Mouse (Mus musculus): Measurements from ENCODE around the gene Gm10719.
"Not testable (repeated sequence)": the region's sequence is repeated elsewhere in the genome, so short reads cannot be mapped to it uniquely, and the experiment has no call there.

Gene Gm10719

DNA sequence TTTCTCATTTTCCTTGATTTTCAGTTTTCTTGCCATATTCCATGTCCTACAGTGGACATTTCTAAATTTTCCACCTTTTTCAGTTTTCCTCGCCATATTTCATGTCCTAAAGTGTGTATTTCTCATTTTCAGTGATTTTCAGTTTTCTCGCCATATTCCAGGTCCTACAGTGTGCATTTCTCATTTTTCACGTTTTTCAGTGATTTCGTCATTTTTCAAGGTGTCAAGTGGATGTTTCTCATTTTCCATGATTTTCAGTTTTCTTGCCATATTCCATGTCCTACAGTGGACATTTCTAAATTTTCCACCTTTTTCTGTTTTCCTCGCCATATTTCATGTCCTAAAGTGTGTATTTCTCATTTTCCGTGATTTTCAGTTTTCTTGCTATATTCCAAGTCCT is 8.4 kb downstream of the Gm10719 start:
- peak; percentile 80 for DNase-seq (ENCODE audit: low spot score)

DNA sequence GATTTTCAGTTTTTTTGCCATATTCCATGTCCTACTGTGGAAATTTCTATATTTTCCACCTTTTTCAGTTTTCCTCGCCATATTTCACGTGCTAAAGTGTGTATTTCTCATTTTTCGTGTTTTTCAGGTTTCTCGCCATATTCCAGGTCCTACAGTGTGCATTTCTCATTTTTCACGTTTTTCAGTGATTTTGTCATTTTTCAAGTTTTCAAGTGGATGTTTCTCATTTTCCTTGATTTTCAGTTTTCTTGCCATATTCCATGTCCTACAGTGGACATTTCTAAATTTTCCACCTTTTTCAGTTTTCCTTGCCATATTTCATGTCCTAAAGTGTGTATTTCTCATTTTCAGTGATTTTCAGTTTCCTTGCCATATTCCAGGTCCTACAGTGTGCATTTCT is 8.9 kb downstream of the Gm10719 start:
- not testable (repeated sequence) for DNase-seq (ENCODE audit: low spot score)

DNA sequence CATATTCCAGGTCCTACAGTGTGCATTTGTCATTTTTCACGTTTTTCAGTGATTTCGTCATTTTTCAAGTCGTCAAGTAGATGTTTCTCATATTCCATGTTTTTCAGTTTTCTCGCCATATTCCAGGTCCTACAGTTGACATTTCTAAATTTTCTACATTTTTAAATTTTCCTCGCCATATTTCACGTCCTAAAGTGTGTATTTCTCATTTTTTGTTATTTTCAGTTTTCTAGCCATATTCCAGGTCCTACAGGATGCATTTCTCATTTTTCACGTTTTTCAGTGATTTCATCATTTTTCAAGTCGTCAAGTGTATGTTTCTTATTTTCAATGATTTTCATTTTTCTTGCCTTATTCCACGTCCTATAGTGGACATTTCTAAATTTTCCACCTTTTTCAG is 9.5 kb downstream of the Gm10719 start:
- not testable (repeated sequence) for DNase-seq (ENCODE audit: low spot score)

DNA sequence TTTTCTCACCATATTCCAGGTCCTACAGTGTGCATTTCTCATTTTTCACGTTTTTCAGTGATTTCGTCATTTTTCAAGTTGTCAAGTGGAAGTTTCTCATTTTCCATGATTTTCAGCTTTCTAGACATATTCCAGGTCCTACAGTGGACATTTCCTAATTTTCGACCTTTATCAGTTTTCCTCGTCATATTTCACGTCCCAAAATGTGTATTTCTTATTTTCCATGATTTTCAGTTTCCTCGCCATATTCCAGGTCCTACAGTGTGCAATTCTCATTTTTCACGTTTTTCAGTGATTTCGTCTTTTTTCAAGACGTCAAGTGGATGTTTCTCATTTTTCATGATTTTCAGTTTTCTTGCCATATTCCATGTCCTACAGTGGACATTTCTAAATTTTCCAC is 10.0 kb downstream of the Gm10719 start:
- not testable (repeated sequence) for DNase-seq (ENCODE audit: low spot score)

DNA sequence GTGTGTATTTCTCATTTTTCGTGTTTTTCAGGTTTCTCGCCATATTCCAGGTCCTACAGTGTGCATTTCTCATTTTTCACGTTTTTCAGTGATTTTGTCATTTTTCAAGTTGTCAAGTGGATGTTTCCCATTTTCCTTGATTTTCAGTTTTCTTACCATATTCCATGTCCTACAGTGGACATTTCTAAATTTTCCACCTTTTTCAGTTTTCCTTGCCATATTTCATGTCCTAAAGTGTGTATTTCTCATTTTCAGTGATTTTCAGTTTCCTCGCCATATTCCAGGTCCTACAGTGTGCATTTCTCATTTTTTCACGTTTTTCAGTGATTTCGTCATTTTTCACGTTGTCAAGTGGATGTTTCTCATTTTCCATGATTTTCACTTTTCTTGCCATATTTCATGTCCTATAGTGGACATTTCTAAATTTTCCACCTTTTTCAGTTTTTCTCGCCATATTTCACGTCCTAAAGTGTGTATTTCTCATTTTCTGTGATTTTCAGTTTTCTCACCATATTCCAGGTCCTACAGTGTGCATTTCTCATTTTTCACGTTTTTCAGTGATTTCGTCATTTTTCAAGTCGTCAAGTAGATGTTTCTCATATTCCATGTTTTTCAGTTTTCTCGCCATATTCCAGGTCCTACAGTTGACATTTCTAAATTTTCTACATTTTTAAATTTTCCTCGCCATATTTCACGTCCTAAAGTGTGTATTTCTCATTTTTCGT is 12.2 kb downstream of the Gm10719 start:
- peak; percentile 43 for DNase-seq (ENCODE audit: low spot score)

DNA sequence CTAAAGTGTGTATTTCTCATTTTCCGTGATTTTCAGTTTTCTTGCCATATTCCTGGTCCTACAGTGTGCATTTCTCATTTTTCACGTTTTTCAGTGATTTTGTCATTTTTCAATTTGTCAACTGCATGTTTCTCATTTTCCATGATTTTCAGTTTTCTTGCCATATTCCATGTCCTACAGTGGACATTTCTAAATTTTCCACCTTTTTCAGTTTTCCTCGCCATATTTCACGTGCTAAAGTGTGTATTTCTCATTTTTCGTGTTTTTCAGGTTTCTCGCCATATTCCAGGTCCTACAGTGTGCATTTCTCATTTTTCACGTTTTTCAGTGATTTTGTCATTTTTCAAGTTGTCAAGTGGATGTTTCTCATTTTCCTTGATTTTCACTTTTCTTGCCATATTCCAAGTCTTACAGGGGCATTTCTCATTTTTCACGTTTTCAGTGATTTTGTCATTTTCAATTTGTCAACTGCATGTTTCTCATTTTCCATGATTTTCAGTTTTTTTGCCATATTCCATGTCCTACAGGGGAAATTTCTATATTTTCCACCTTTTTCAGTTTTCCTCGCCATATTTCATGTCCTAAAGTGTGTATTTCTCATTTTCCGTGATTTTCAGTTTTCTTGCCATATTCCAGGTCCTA is 13.6 kb downstream of the Gm10719 start:
- DNase-seq (ENCODE audit: low spot score), result not testable (repeated sequence)

DNA sequence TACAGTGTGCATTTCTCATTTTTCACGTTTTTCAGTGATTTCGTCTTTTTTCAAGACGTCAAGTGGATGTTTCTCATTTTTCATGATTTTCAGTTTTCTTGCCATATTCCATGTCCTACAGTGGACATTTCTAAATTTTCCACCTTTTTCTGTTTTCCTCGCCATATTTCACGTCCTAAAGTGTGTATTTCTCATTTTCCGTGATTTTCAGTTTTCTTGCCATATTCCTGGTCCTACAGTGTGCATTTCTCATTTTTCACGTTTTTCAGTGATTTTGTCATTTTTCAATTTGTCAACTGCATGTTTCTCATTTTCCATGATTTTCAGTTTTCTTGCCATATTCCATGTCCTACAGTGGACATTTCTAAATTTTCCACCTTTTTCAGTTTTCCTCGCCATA is 17.1 kb downstream of the Gm10719 start, which contains the start of gene Gm17535:
Gene Gm17535 (plus strand): TSS at position 301 of the 400 bp plus-strand sequence.
- DNase-seq (ENCODE audit: low spot score), result not testable (repeated sequence)

DNA sequence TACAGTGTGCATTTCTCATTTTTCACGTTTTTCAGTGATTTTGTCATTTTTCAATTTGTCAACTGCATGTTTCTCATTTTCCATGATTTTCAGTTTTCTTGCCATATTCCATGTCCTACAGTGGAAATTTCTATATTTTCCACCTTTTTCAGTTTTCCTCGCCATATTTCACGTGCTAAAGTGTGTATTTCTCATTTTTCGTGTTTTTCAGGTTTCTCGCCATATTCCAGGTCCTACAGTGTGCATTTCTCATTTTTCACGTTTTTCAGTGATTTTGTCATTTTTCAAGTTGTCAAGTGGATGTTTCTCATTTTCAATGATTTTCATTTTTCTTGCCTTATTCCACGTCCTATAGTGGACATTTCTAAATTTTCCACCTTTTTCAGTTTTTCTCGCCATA is 19.4 kb downstream of the Gm10719 start, which contains the start of gene Gm10715:
Gene Gm10715 (plus strand): TSS at position 301 of the 400 bp plus-strand sequence.
- not testable (repeated sequence) for DNase-seq (ENCODE audit: low spot score)

DNA sequence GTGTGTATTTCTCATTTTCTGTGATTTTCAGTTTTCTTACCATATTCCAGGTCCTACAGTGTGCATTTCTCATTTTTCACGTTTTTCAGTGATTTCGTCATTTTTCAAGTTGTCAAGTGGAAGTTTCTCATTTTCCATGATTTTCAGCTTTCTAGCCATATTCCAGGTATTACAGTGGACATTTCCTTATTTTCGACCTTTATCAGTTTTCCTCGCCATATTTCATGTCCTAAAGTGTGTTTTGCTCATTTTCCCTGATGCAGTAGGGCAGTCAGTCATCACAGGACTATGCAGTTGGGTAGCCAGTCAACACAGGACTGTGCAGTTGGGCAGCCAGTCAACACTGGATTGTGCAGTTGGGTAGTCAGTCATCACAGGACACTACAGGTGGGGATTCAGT is 21.0 kb downstream of the Gm10719 start:
- not testable (repeated sequence) for DNase-seq (ENCODE audit: low spot score)

All from lung, postnatal 25 days (tissue).